Mouse (Mus musculus): ENCODE measurements around the gene Ints14. TPM values are rescaled to one million over a fixed set of nuclear protein-coding genes. Genes with fewer than 3 reads are reported as not detected.

The Ints14 gene
- 17.1 and 19.9 TPM in 2 replicates for polyA plus RNA-seq (2012; rRNA removed)

DNA sequence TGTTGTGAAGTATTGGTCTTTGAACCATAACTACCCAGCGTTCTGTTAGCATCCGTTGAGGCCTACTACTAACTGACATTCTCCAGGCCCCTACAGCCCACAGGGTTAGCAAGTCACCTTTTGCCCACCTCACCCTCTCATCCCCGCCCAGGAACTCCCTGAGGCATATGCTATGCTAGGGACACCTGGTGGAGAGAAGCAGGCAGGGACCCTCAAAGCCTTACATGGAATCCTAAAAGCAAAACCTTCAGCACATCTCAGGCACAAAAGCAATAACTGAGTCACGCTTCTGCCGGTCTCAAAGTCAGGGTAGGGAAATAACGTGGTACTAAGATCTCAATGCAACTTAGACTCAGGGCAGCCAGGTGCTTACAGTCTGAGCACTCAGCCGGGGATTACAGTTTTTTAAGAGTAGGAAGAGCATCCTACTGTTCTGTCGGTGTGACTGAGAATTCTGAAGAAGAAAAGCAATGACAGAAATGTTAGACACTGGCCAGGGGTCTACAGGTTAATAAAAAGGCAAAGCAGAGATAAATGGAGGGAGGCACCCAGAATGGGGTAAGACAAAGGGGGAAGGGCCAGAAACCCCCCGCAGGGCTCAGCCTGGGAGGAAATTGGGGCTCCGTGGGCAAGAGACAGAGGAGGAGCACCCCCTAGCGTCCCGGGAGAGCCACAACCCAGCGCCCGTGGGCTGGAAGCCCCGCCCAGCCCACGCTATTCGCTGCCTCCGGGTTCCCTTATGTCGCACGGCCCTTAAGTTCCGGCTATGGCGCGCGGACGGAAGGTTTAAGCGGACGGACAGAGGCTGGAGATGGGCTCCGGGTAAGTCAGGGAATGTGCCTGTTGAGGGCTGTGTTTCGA is at the start of gene Ints14:
Gene Ints14 (plus strand): TSS at position 789 of the 861 bp plus-strand sequence.
- H3K36me3 ChIP-seq (ENCODE audit: control insufficient read depth, insufficient read depth, low read length): no peaks in the 10 kb centered on the region
- H3K4me3 ChIP-seq (ENCODE audit: control insufficient read depth, low read depth, low read length): peak within 1 kb of the TSS; percentile 100
- TF ChIP-seq CTCF (IDR thresholded peaks at IDR 0.05; ENCODE audit: control insufficient read depth, insufficient read depth, insufficient replicate concordance, low read depth, low read length) (peak; percentile 77), POLR2A (IDR thresholded peaks at IDR 0.05; ENCODE audit: control insufficient read depth, low read depth, low read length) (peak; percentile 98)
- no peaks in the 10 kb centered on the region for H3K27me3 ChIP-seq (ENCODE audit: control insufficient read depth, insufficient read depth, low read length)
- H3K4me1 ChIP-seq (ENCODE audit: control insufficient read depth, insufficient read depth, low read length): peaks cover 8% of the 10 kb centered on the region
- H3K27ac ChIP-seq (ENCODE audit: control insufficient read depth, insufficient read depth, low read depth, low read length): peak within 1 kb of the TSS; percentile 95

DNA sequence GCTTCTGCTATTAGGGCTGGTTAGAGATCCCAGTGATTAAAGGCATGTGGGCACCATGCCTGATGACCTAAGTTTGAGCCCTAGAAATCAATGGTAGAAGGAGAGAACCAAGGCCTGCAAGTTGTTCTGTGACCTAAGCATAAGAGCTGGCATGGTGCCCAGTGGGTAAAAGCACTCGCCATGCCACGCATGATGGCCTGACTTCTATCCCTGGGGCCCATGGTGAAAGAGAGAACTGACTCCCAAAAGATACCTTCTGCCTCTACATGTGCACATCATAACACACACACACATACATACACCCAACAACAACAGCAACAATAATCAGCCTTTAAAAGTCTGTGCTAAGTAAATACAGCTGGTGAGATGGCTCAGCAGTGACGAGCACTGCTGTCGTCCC is 47.3 kb upstream of the Ints14 start:
- no peak overlapping the region for H3K4me3 ChIP-seq (ENCODE audit: control insufficient read depth, low read depth, low read length)
- H3K36me3 ChIP-seq (ENCODE audit: control insufficient read depth, insufficient read depth, low read length): peaks cover 2% of the 10 kb centered on the region; the same call in 1 of the 2 replicates
- no peak overlapping the region for H3K27ac ChIP-seq (ENCODE audit: control insufficient read depth, insufficient read depth, low read depth, low read length)
- no peaks in the 10 kb centered on the region; the same call in 1 of the 2 replicates for H3K4me1 ChIP-seq (ENCODE audit: control insufficient read depth, insufficient read depth, low read length)
- H3K27me3 ChIP-seq (ENCODE audit: control insufficient read depth, insufficient read depth, low read length): no peaks in the 10 kb centered on the region
- TF ChIP-seq CTCF (IDR thresholded peaks at IDR 0.05; ENCODE audit: control insufficient read depth, insufficient read depth, insufficient replicate concordance, low read depth, low read length) (no peak), POLR2A (IDR thresholded peaks at IDR 0.05; ENCODE audit: control insufficient read depth, low read depth, low read length) (no peak)

DNA sequence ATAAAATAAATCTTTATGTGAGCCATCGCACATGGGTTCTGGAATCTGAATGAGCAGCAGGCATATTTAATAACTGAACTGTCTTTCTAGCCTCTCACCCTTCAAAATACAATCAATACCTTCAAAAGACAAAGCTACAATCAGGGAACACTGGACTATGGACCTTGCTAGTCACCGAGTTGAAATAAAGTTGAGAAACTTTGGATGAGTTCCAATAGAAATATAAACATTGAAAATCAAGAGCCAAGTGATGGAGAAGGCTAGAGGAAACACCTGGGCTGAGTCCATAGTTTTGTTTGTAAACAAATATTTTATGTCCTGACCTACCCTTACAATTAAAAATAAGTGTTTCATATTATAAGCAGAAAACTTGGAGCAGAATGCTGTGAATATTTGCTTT is 46.7 kb upstream of the Ints14 start:
- Histone ChIP-seq H3K4me3 (ENCODE audit: control insufficient read depth, low read depth, low read length) (no peak overlapping the region), H3K4me1 (ENCODE audit: control insufficient read depth, insufficient read depth, low read length) (no peaks in the 10 kb centered on the region; the same call in 1 of the 2 replicates), H3K36me3 (ENCODE audit: control insufficient read depth, insufficient read depth, low read length) (peaks cover 2% of the 10 kb centered on the region; the same call in 1 of the 2 replicates), H3K27ac (ENCODE audit: control insufficient read depth, insufficient read depth, low read depth, low read length) (no peak overlapping the region), H3K27me3 (ENCODE audit: control insufficient read depth, insufficient read depth, low read length) (no peaks in the 10 kb centered on the region)
- TF ChIP-seq POLR2A (IDR thresholded peaks at IDR 0.05; ENCODE audit: control insufficient read depth, low read depth, low read length) (no peak), CTCF (IDR thresholded peaks at IDR 0.05; ENCODE audit: control insufficient read depth, insufficient read depth, insufficient replicate concordance, low read depth, low read length) (no peak)

DNA sequence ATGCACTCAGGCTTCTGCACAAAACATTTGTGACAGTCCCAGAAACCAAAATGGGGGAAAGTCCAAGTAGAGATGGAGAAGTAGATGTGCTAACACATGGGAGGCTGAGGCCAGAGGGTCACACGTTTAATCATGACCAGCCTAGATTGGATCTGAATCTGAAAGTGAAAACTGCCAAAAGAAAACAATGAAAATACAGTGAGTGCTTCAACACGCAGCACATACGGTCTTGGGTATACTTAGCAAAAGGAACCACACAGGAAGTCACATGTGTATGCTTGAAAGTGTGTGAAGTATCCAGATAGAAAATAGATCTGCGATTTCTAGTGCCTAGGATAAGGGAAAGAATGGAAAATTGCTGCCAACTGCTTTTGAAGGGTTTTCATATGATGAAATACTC is 46.1 kb upstream of the Ints14 start:
- peaks cover 2% of the 10 kb centered on the region; the same call in 1 of the 2 replicates for H3K36me3 ChIP-seq (ENCODE audit: control insufficient read depth, insufficient read depth, low read length)
- TF ChIP-seq POLR2A (IDR thresholded peaks at IDR 0.05; ENCODE audit: control insufficient read depth, low read depth, low read length): no peak
- no peak for TF ChIP-seq CTCF (IDR thresholded peaks at IDR 0.05; ENCODE audit: control insufficient read depth, insufficient read depth, insufficient replicate concordance, low read depth, low read length)
- H3K27ac ChIP-seq (ENCODE audit: control insufficient read depth, insufficient read depth, low read depth, low read length): no peak overlapping the region
- H3K4me3 ChIP-seq (ENCODE audit: control insufficient read depth, low read depth, low read length): no peak overlapping the region
- no peaks in the 10 kb centered on the region; the same call in 1 of the 2 replicates for H3K4me1 ChIP-seq (ENCODE audit: control insufficient read depth, insufficient read depth, low read length)
- no peaks in the 10 kb centered on the region for H3K27me3 ChIP-seq (ENCODE audit: control insufficient read depth, insufficient read depth, low read length)

DNA sequence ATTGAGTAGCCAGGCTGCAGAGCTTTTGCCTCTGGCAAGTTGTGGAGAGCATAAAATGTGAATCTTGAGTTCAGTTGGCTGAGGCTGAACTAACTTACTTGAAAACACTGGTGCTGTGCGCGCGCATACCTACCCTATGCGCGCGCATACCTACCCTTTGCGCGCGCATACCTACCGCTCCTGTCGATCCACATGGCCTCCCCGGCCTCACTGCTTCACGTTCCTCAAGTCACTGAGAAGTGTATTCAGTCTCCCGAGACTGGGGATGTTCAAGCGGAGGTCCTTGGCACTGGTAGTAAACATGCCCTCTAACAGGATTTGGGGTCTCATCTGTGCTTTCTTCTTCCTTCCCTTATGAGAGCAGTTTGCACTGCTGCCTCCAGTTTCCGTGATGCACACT is 42.1 kb upstream of the Ints14 start:
- Histone ChIP-seq H3K27me3 (ENCODE audit: control insufficient read depth, insufficient read depth, low read length) (no peaks in the 10 kb centered on the region), H3K4me3 (ENCODE audit: control insufficient read depth, low read depth, low read length) (peak overlapping the region; percentile 89), H3K4me1 (ENCODE audit: control insufficient read depth, insufficient read depth, low read length) (no peaks in the 10 kb centered on the region; the same call in 1 of the 2 replicates), H3K27ac (ENCODE audit: control insufficient read depth, insufficient read depth, low read depth, low read length) (peak overlapping the region; percentile 63), H3K36me3 (ENCODE audit: control insufficient read depth, insufficient read depth, low read length) (peaks cover 1% of the 10 kb centered on the region; the same call in 1 of the 2 replicates)
- TF ChIP-seq CTCF (IDR thresholded peaks at IDR 0.05; ENCODE audit: control insufficient read depth, insufficient read depth, insufficient replicate concordance, low read depth, low read length) (no peak), POLR2A (IDR thresholded peaks at IDR 0.05; ENCODE audit: control insufficient read depth, low read depth, low read length) (peak; percentile 59; the same call in 1 of the 2 replicates)

DNA sequence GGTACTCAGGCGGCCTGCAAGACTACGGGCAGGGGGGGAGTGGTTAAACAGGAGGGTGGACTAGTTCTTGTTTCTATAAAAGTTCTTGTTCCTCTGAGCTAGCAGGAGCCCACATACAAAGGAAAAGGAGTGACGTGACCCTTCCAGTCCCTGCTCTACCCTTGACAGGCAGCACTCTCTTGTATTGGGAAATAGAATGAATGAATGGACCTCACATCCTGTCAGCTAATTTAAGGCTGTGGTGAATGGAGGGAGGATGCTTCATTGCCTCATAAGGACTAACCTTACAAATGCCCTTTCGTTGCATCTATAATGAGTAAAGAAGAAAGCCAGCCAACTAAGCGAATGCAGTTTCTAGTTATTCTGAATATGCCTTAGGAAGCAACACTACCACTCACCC is 34.9 kb upstream of the Ints14 start:
- Histone ChIP-seq H3K27me3 (ENCODE audit: control insufficient read depth, insufficient read depth, low read length) (no peaks in the 10 kb centered on the region), H3K36me3 (ENCODE audit: control insufficient read depth, insufficient read depth, low read length) (no peaks in the 10 kb centered on the region), H3K4me1 (ENCODE audit: control insufficient read depth, insufficient read depth, low read length) (no peaks in the 10 kb centered on the region), H3K4me3 (ENCODE audit: control insufficient read depth, low read depth, low read length) (no peak overlapping the region), H3K27ac (ENCODE audit: control insufficient read depth, insufficient read depth, low read depth, low read length) (no peak overlapping the region)
- TF ChIP-seq POLR2A (IDR thresholded peaks at IDR 0.05; ENCODE audit: control insufficient read depth, low read depth, low read length) (no peak), CTCF (IDR thresholded peaks at IDR 0.05; ENCODE audit: control insufficient read depth, insufficient read depth, insufficient replicate concordance, low read depth, low read length) (no peak)

DNA sequence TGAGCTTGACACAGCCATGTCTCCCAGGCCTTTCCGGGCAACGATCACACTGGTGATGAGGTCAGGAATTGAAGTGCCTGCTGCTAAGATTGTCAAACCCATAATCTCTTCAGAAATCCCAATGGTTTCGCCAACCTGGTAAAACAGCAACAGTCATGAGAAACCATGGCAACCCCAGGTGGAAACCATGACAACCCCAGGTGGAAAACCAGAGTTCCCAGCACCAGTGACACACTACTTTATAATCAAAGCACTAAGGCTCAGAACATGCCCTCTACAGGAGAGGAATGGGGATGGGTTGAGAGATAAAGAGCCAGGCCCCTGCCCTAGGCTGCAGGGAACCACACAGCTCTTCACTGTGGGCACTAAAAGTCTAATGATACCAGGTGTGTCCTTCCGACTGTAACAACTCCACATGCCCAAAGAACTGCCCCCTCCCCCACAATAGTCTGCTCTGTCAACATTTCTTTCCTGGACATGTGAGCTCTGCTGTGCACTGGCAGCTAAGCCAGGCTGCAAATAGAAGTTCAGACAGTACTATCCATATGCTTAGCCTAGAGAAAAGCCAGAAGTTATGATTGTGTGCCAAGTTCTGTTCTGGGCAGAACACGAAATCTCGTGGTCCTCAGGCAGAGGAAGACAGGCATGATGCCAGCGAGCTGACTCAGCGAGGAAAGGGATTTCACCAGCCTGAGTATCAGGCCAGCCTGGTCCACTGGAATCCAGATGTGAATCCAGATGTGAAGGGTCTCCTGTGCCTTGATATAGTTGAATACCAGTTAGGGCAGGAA is 34.3 kb upstream of the Ints14 start:
- TF ChIP-seq CTCF (IDR thresholded peaks at IDR 0.05; ENCODE audit: control insufficient read depth, insufficient read depth, insufficient replicate concordance, low read depth, low read length) (no peak), POLR2A (IDR thresholded peaks at IDR 0.05; ENCODE audit: control insufficient read depth, low read depth, low read length) (no peak)
- H3K27ac ChIP-seq (ENCODE audit: control insufficient read depth, insufficient read depth, low read depth, low read length): no peak overlapping the region

More for the DNA sequence above, 34.3 kb upstream of the Ints14 start:
- no peaks in the 10 kb centered on the region for H3K36me3 ChIP-seq (ENCODE audit: control insufficient read depth, insufficient read depth, low read length)
- H3K27me3 ChIP-seq (ENCODE audit: control insufficient read depth, insufficient read depth, low read length): no peaks in the 10 kb centered on the region
- H3K4me1 ChIP-seq (ENCODE audit: control insufficient read depth, insufficient read depth, low read length): no peaks in the 10 kb centered on the region
- H3K4me3 ChIP-seq (ENCODE audit: control insufficient read depth, low read depth, low read length): no peak overlapping the region

Measured in testis, adult 2 months (tissue).